Mouse (Mus musculus): ENCODE measurements around the gene Col23a1.
A peak's percentile ranks its signal among the peaks of the same experiment; 100 is the strongest.

Gene Col23a1

DNA sequence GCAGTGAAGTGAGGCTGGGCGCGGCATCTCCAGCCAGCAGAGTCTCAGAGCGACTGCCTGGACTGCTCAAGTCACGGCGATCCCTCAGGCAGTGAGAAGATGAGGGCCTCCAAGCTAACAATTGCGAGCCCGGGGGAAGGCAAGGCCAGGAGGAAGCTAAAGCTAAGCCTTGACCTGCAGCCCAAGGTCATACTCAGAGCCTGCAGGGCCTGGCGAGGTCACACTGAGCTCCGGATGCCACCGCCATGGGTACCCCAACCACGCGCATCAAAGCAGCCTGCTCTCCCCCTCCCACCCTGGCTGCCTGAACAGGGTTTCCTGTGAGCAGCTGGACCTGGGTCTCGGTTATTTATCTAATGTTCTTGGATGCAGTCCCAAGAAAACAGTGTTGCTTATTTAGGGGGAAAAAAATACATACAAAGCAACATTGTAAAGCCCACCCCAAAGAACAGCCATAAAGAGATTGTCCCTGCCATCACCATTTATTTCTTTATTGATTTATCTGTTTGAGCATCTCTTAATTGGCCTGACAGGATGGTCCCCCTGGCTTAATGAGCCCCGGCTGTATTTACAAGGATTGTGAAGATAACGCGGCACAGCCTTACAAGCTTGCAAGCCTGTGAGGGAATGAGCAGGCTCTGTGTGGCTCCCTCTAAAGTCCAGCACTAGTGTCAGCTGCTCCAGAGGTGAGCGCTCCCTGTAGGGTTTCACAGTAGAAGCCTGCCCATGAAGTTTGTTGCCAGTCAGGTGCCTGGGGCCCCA is 180.8 kb downstream of the Col23a1 start:
- DNase-seq (ENCODE audit: inconsistent age in 2 of 2, low spot score in 1 of 2), result no peak

- DNase-seq (ENCODE audit: inconsistent age in 2 of 2, low spot score in 1 of 2), result no peak
Measured at GRCm38 (mm10) chr11:51473686-51474085, 184.0 kb downstream of the Col23a1 start.

- no peak for DNase-seq (ENCODE audit: inconsistent age in 2 of 2, low spot score in 1 of 2)
Measured at GRCm38 (mm10) chr11:51476543-51476942, 186.8 kb downstream of the Col23a1 start.

- DNase-seq (ENCODE audit: inconsistent age in 2 of 2, low spot score in 1 of 2), result no peak
Measured at GRCm38 (mm10) chr11:51477571-51477970, 187.9 kb downstream of the Col23a1 start.

GRCm38 (mm10) chr11:51482251-51482650 is 192.5 kb downstream of the Col23a1 start:
- no peak for DNase-seq (ENCODE audit: inconsistent age in 2 of 2, low spot score in 1 of 2)

GRCm38 (mm10) chr11:51485051-51485521 is 195.4 kb downstream of the Col23a1 start:
- DNase-seq (ENCODE audit: inconsistent age in 2 of 2, low spot score in 1 of 2), result peak; percentile 12 to 66

DNA sequence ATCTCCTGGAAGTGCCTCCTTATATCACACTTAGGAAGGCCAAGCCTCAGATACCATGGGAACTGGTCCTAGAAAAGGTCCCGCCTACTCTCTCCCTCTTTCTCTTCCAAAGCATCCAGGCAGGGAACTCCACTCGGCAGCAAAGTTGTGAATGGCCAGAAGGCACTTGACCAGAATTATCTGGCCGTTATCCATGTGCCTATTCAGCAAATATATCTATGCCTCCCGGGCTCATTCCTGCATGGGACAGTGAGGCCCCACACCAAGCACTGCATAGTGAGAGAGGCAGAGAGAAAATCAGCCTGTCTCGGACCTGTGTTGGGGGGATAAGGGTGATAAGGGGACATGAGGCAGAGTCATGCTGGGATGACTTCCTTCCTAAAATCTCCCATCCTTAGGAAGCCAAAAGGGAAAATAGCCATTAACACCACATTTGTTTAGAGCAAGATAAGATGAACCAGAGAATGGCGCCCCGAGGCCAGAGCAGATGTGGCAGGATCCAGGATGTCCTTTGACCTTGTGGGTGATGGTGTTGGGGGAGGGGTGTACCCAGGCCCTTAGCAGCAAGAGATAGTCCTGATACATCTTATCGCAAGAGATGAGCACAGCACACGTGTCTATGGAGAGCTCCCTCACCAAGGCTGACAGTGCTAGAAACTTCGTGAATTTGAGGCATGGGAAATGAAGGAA is 196.2 kb downstream of the Col23a1 start:
- no peak for DNase-seq (ENCODE audit: inconsistent age in 2 of 2, low spot score in 1 of 2)

GRCm38 (mm10) chr11:51488813-51489212 is 199.1 kb downstream of the Col23a1 start:
- DNase-seq (ENCODE audit: inconsistent age in 2 of 2, low spot score in 1 of 2), result no peak

DNA sequence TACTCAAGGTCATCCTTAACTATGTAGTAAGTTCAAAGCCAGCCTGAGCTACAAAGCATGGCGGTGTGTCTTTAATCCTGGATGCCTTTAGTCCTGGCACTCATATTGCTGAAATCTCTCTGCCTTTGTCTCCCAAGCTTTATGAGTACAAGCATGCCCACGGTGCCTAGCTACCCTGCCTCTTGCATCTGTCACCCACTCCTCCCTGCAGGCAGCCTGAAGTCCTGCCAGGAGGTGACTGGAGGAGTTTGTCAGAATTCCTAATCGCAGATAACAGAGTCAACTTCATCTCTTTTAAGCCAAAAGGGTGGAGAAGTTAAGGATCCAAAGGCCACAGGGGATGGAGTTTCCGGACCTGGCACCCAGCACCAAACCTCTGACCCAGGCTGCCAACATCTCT is 203.7 kb downstream of the Col23a1 start:
- no peak for DNase-seq (ENCODE audit: inconsistent age in 2 of 2, low spot score in 1 of 2)

GRCm38 (mm10) chr11:51494178-51494577 is 204.5 kb downstream of the Col23a1 start:
- peak; percentile 39 to 77 for DNase-seq (ENCODE audit: inconsistent age in 2 of 2, low spot score in 1 of 2)

DNA sequence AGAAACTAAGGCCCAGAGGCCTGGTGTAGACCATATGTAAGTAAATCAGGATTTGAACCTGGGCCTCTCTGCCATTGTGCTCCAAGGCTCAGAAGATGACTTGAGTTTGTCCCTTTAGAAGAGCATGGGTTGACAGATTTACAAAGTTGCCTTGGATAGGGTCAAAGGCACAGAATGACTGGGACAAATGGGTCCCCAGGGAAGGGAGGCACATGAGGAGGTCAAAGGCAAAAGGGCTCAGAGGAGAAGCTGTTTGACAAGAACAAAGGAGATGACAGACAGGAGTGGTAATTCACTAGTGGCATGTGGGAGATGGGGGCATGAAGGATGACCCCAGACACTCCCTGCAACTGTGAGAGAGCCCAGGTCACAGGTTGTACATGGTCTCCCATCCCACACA is 210.1 kb downstream of the Col23a1 start:
- no peak for DNase-seq (ENCODE audit: inconsistent age in 2 of 2, low spot score in 1 of 2)

- DNase-seq (ENCODE audit: inconsistent age in 2 of 2, low spot score in 1 of 2), result no peak
Measured at GRCm38 (mm10) chr11:51502431-51502851, 212.7 kb downstream of the Col23a1 start.

DNA sequence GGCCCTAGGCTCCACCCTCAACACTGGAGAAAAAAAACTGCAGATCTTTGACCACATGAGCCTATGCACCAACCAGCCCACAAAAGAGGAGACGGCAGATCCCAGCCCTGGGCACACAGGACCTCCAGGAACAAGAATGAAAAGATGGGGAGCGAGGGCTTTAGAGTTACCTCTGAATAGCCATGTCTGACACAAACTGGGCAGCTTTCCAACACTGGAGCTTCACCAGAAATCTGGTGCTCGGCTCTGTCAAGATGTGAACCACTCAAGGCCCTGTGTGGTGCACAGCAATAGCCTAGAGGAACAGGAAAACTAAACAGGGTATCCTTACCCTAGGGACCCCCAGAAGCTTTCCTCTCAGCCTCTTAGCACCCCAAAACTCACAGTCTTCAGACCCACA is 215.2 kb downstream of the Col23a1 start:
- peak; percentile 31 to 75 for DNase-seq (ENCODE audit: inconsistent age in 2 of 2, low spot score in 1 of 2)

DNA sequence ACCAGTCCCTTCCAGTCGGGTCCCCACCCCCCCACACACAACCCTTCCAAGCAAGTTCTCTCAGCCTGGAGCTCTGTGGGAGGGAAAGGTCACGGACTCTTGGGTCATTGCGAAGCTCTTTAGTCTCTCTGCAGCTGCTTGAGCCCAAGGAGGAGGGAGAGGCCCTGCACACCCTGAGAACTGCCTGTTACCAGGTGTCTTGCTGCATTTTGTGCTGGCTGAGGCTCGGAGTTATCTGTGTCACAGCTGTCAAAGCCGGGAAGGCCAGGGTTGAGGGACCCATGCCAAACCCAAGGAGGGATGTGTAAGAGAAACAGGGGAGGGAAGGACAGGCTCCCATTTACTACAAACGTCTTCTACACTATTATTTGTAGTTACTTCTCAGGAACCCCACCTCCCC is 218.3 kb downstream of the Col23a1 start:
- peak; percentile 36 to 71 for DNase-seq (ENCODE audit: inconsistent age in 2 of 2, low spot score in 1 of 2)

DNA sequence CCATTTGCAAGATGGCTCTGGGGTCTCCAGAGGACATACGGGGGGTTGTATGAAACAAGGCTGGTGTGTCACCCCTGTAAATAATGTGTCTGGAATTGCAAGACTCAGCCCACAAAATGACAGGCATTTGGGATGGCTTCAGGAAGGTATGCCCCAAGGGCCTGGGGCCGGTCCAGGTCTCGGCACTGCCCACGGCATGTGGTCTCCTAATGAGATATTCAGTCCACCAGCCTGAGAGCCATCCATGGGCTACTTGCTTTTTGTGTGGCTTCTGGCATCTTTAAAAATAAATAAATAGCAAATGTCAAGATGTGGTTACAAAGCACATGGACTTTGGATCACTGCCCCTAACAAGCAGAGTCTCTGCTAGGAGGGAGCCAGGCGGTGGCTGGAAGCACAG is 219.5 kb downstream of the Col23a1 start:
- no peak for DNase-seq (ENCODE audit: inconsistent age in 2 of 2, low spot score in 1 of 2)

DNA sequence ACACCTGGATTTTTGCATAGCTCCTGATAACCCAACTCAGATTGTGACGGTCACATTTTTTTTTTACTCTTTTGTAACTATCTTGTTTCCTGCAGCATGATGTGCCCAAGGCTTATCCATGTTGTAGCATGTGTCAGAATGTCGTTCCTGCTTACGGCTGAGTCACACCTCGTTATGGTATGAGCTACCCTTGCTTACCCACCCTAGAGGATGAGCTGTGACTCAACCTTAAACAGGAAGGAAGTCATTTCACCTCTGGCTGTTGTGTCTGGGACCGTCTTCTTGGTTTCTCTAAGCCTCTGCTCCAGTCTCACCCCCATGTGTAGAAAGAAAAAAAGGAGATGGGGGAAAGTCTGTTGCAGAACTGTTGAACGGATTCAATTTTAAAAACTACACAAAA is 223.3 kb downstream of the Col23a1 start:
- no peak for DNase-seq (ENCODE audit: inconsistent age in 2 of 2, low spot score in 1 of 2)

- no peak for DNase-seq (ENCODE audit: inconsistent age in 2 of 2, low spot score in 1 of 2)
Measured at GRCm38 (mm10) chr11:51515346-51515745, 225.6 kb downstream of the Col23a1 start.

GRCm38 (mm10) chr11:51518100-51518499 is 228.4 kb downstream of the Col23a1 start:
- no peak for DNase-seq (ENCODE audit: inconsistent age in 2 of 2, low spot score in 1 of 2)

GRCm38 (mm10) chr11:51518585-51518984 is 228.9 kb downstream of the Col23a1 start:
- DNase-seq (ENCODE audit: inconsistent age in 2 of 2, low spot score in 1 of 2), result no peak

- DNase-seq (ENCODE audit: inconsistent age in 2 of 2, low spot score in 1 of 2), result no peak
Measured at GRCm38 (mm10) chr11:51521440-51521839, 231.7 kb downstream of the Col23a1 start.

DNA sequence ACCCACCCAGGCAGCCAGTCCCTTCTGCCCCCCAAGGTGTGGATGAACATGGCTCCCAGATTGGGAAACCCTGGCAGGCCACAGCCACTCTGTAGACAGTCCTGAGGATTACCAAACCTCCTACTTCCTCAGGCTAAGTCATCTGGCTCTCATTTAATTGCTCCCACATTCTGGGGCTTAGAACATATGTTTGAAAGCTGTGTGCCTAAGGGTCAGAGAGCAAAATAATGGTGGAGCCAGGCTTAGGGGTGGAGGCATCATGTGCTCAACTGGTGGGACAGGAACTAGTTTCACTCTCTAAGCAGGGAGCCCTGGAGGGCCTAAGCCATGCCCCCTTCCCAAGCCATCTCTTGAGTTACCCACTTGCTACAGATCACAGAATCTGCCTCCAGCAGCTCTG is 233.5 kb downstream of the Col23a1 start:
- DNase-seq (ENCODE audit: inconsistent age in 2 of 2, low spot score in 1 of 2), result no peak

GRCm38 (mm10) chr11:51523625-51524024 is 233.9 kb downstream of the Col23a1 start:
- DNase-seq (ENCODE audit: inconsistent age in 2 of 2, low spot score in 1 of 2), result no peak
